Mouse (Mus musculus) neural tube, embryonic 10.5 days (tissue): ENCODE measurements at regions not wholly inside any gene's neighbourhood (a gene's known extent, or its start where the extent isn't known, plus 50 kb on each side); places are given as distances from the start of the nearest gene placed in this dataset.

Experiments
- DNase-seq: peaks from one replicate; pipeline ENCODE4 v3.0.0-alpha.2; 2017; ENCODE audit warnings: low spot score; ENCODE audit errors: extremely low spot score

DNA sequence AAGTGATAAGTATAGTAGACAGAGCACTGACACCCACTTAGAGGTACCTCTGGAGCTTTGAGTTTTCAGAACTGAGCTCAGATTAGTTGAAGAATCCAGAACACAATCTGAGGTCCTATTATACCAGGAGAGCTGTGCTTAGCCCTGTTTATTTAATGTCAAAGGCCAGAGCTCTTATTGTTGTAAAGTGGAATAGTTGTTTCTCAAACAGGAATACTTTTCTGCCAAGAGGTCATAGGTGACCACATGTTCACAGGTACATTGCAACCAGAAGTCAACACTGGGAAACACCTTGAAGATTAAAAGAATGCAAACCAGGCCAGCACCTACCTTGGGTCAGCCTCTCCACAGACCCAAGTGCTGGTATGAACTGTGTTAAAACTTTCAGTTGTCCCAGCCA lies 291.9 kb upstream of the 4930412O13Rik start:
- no peak for DNase-seq

- no peak for DNase-seq
These were observed 288.5 kb upstream of the 4930412O13Rik start for GRCm38 (mm10) chr2:9592531-9592930.

GRCm38 (mm10) chr2:9593931-9594330 lies 287.1 kb upstream of the 4930412O13Rik start:
- DNase-seq = no peak

DNA sequence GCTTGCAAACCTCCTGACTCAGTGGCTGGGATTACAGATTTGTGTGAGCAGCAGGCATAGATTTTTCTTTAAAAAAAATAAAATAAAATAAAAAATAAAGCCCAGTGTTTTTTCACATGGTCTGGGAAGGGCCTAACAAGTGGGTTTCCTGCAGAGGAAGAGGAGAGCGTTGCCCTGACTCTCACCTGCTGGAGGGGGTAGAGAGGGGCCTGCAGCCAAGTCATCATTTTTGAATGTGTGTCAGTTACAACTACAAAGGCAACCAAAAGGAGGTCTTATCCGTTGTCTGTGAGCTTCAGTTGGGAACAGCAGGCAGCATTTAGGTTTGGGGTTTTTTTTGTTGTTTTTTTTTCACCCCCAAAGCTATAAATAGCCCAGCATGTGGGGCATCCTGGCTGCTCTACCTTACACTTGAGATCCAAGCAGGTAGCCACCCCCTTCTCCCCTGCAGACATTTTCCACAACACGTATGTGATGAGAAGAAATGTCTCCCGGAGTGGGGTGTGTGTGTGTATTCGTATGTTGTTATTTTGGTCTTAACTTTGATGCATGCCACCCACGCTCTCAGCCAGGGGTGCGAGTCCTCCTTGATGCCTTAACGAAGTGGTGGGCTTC lies 285.7 kb upstream of the 4930412O13Rik start:
- DNase-seq = no peak

DNA sequence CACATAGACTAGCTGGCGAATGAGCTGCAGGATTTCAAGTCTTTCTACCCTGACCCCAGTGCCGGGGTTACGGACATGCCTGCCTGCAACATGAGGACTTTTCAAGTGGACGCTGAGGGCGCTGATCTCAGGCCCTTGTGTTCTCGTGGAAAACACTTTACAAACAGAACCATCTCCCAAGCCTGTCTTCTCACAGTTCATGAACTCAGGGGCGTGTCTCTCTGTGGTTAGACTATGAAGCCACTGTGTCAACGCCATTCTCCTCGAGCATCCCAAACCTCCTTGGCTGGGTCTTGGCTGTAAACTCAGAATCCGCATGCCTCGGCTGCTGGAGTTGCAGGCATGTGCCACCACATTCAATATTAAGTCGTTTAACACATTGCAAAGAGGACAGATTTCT lies 284.9 kb upstream of the 4930412O13Rik start:
- DNase-seq = no peak

DNA sequence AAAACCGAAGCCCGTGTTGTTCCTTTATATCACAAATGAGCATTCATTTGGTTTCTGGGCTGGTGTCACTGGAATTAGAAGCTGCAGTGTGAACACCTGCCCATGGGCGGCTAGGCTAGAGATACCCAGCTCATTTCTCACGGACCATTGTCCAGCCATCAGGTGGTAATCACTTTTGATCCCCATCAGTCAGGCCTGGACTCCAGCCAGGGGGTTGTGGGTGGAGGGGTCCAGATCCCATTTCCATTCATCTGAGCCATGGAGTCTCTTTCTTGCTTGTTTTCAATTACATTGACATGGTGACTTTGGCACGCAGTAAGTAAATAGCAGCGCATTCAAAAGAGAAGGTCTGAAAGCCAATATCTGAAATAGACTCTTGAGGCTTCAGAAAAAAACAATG lies 276.1 kb upstream of the 4930412O13Rik start:
- no peak for DNase-seq

GRCm38 (mm10) chr2:9607547-9607946 lies 273.5 kb upstream of the 4930412O13Rik start:
- no peak for DNase-seq

DNA sequence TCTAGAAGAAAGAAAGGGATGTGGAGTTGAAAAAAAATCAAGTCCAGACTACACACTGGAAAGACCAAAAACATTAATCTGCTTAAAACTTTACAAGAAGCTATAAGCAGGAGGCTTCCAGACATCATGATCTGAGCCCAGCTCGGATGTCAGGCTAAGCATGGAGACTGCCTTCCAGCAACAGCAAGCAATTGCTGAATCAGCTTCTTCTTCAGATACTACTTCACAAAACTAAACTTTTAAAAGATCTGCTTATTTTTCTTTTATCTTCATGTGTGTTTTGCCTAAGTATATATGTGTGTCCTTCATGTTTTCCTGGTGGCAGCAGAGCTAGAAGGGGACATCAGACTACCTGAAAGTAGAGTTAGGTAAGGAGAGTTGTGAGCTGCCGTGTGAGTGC lies 266.6 kb upstream of the 4930412O13Rik start:
- no peak for DNase-seq

GRCm38 (mm10) chr2:9616292-9616691 lies 264.8 kb upstream of the 4930412O13Rik start:
- no peak for DNase-seq

DNA sequence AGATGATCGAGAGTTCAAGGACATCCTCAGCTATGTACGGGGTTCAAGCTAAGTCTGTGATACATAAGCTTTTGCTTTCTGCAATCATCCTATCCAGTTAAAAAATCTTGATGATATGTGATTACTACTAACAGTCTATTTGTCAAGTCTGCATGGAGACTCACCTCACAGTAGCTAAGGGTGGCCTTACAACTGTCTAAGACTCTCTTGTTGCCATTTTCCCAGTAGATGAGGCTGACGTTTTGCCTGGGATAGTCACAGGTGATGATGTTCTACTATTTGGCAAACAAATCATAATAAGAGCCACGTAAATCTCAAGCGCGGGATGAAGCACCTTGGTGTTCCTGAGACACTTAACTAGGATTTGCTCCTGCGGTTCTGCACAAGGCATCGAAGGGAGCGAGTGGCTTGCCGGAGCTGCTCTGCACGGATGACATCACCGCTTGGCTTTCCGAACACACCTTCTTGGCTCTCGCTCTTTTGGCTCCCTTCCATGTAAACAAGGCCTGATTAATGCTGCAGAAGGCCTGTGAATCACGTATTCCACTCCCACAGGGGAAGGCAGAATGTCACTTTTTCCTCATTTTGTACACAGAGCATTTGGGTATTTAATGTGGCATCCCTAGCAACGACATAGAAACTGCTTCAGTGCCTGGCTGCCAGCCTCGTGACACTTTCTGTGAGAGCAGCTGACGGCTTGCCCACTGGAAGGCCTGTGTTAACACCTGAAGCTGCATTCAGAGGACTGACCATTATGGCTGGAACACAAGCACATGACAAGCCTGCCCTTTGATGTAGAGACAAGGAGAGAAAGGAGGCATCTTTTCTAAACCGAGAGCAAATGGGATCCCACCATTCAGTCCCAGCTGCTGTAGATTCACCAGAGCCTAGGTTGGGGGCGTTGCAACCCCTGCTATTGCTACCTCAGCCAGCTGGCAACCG lies 260.5 kb upstream of the 4930412O13Rik start:
- DNase-seq = no peak

DNA sequence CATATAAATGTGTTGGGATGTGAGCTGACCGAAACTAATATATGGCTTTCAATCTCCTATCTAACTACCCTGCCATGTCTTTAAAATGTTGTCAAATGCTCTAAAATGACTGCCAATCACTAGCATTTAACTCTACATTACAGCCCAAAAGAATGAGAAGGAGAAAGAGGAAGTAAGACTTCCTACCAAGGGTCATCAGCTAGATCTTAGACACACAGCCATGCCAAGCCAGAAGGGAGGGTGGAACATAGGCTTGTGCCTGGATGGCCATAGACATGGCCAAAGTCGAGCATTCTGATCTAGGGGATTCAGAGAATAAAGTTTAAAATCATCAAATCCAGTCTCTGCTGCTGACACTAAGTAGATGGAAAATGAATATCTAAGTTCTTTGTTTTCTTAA lies 257.4 kb upstream of the 4930412O13Rik start:
- no peak for DNase-seq

DNA sequence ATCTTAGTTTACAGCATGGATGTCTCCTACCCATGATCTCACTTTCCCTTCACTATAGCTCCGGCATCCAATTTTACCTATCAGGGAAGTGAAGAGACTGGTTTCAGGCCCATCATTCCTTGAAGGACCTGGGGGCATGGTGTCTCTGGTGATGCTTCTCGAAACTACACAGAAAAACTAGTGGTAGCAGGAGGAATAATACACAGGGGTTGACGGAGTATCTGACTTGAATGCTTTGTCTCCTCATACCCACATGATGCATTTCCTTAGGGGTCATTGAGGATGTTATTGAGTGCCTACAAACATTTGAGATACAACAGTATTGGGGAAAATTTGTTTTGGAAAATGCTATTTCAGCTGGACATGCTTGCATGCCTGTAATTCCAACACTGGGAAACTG lies 253.0 kb upstream of the 4930412O13Rik start:
- DNase-seq = no peak

- peak; percentile 21 for DNase-seq
These were observed 248.2 kb upstream of the 4930412O13Rik start for GRCm38 (mm10) chr2:9632719-9633446.

GRCm38 (mm10) chr2:9639262-9639661 lies 241.8 kb upstream of the 4930412O13Rik start:
- no peak for DNase-seq

- no peak for DNase-seq
These were observed 239.4 kb upstream of the 4930412O13Rik start for GRCm38 (mm10) chr2:9641629-9642028.

- DNase-seq = no peak
These were observed 238.6 kb upstream of the 4930412O13Rik start for GRCm38 (mm10) chr2:9642411-9642810.

DNA sequence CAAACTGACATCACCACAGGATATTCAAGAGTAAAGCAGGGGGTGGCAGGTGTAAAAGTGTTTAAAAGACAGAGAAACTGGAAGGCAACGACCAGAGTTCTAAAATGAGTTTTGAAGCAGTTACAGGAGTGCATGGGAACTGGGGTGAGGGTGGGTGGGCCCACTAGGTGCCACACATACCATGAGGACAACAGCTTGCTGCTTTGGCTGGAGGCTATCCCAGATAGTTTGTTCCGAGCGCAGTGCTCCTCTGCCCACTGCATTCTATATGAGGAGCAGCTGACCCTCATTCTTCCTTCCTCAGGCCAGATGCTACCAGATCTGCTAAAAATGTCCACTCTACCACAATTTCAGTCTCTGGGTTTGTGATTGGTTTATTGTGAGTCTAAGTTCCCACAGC lies 234.6 kb upstream of the 4930412O13Rik start:
- no peak for DNase-seq

- DNase-seq = no peak
These were observed 234.1 kb upstream of the 4930412O13Rik start for GRCm38 (mm10) chr2:9646963-9647362.

DNA sequence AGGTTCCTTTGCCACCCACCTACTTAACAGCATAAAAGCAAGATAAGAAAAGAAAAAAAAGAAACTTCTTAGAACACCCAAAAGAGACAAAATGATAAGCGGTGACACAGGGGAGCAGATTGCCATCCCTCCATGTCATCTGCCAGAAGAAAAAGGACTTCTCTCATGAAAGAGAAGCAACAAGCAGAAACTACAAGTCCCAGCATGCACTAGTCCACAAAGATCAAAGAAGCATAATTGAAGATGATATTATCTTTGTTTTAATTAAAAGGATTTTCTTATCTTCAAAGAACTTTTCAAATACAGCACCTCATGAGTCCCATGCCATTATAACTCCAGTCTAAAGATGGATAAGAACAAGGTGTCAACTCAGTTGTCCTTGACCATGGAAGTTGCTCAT lies 231.0 kb upstream of the 4930412O13Rik start:
- no peak for DNase-seq

DNA sequence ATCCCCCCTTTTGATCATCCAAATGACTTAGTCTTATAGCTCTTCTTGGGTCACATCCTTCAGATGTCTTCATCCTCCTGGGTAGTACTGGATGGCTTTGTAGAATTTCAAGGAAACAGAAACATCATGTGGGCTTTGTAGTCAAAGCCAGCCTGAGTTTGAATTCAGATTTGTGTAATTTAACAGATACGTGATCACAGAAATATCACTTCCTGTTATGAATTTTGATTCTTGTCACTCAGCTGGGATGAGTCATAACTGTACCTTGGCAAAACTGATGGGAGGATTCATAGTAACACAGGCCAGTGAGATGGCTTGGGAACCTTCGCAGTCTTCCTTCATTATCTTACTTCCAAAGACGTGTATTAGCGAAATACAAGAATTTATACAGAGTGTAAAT lies 222.2 kb upstream of the 4930412O13Rik start:
- no peak for DNase-seq

GRCm38 (mm10) chr2:9669621-9670020 lies 211.4 kb upstream of the 4930412O13Rik start:
- DNase-seq = no peak

DNA sequence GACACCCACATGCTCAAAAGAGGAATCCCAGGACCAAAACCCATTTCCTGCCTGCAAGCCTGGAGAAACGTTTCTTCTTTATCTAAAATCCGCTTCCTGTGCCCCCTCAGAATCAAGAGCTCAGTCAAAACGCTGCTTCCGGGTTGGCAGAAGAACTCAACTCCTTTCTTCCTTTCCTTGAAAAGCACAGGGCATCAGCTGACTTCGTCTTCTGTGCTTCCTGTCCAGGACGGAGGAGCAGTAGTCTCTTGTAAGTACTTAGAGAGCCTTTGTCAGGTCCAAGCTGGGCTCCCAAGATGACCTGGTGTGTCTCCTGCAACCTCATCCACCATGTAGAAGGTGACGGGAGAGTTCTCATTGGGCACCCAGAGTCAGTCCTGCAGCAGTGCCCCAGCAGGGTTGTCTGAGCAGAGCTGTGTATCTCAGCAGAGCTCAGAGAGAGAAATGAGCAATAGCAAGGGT lies 199.3 kb upstream of the 4930412O13Rik start:
- DNase-seq = no peak
